Mouse (Mus musculus): ENCODE results near the gene Pla2g7. TPM values are rescaled to one million over a fixed set of nuclear protein-coding genes. Genes with fewer than 3 reads are reported as not detected.

Gene Pla2g7
- total and polyA plus RNA-seq, 2 experiments: 0.50 to 2.1 TPM

DNA sequence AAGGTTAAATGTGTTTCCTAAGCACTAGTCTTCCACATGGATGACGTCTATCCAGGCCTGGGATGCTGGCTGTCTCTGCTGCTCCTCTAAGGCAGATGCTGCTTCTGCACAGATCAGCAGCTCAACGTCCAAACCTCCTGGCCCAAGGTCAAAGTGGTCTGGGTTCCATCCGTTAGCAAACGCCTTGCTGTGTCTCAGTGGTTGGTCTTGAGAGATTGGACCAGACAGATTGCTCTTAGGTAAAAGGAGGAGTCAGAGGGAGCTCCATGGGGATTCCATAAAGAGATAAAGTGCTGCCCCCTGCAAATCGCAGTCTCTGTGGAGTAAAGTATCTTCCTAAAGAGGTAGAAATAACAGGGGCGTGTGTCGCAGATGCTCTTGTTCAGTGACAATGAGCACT is 75.3 kb downstream of the Pla2g7 start:
- Histone ChIP-seq H3K4me3 (ENCODE audit: insufficient read depth, low read depth, low read length) (no peak overlapping the region), H3K79me2 (ENCODE audit: control insufficient read depth, insufficient read depth, low read length) (no peaks in the 10 kb centered on the region), H3K9ac (ENCODE audit: low read depth, low read length) (no peak overlapping the region), H3K36me3 (ENCODE audit: control insufficient read depth, insufficient read depth, low read length) (no peaks in the 10 kb centered on the region), H3K27me3 (ENCODE audit: control insufficient read depth, insufficient read depth, low read length) (no peaks in the 10 kb centered on the region), H3K27ac (replicated peaks; ENCODE audit: insufficient read depth, low read depth, low read length) (no peak overlapping the region), H3K4me1 (ENCODE audit: control insufficient read depth, insufficient read depth, low read length) (peaks cover 5% of the 10 kb centered on the region)
- TF ChIP-seq POLR2A (IDR thresholded peaks at IDR 0.05; ENCODE audit: extremely low read depth, insufficient read depth, low read length): no peak
- no peak for TF ChIP-seq CTCF (IDR thresholded peaks at IDR 0.05; ENCODE audit: low read depth, low read length)
- no peak for DNase-seq (ENCODE audit: extremely low read depth, low read depth, low spot score)
- WGBS: 90% methylated on average over 7 of the region's 7 CpGs

DNA sequence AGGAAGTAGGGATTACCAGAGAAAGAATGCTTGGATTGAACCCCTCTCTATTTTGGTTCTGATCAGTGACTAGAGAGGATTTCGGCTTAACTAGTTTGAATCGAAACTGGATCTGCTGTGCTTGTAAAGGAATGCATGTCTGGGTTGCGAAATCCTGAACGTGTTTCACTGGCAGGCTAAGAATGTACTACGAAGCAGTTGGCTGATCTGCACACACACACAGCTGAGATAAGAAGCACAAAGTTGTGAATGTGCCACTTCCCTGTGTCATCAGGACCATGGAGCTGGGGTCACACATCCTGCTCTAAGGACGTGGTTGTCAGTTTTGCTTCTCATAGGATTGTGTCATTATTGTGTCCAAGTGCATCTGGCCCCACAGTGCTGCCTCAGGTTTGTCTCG is 76.5 kb downstream of the Pla2g7 start:
- no peaks in the 10 kb centered on the region for H3K27me3 ChIP-seq (ENCODE audit: control insufficient read depth, insufficient read depth, low read length)
- H3K36me3 ChIP-seq (ENCODE audit: control insufficient read depth, insufficient read depth, low read length): no peaks in the 10 kb centered on the region
- H3K4me3 ChIP-seq (ENCODE audit: insufficient read depth, low read depth, low read length): no peak overlapping the region
- no peak overlapping the region for H3K9ac ChIP-seq (ENCODE audit: low read depth, low read length)
- no peak overlapping the region for H3K27ac ChIP-seq (replicated peaks; ENCODE audit: insufficient read depth, low read depth, low read length)
- DNase-seq (ENCODE audit: extremely low read depth, low read depth, low spot score): peak; percentile 87
- H3K4me1 ChIP-seq (ENCODE audit: control insufficient read depth, insufficient read depth, low read length): peaks cover 5% of the 10 kb centered on the region
- H3K79me2 ChIP-seq (ENCODE audit: control insufficient read depth, insufficient read depth, low read length): no peaks in the 10 kb centered on the region
- TF ChIP-seq CTCF (IDR thresholded peaks at IDR 0.05; ENCODE audit: low read depth, low read length) (no peak), POLR2A (IDR thresholded peaks at IDR 0.05; ENCODE audit: extremely low read depth, insufficient read depth, low read length) (no peak)
- WGBS: 9% methylated on average over 7 of the region's 7 CpGs

DNA sequence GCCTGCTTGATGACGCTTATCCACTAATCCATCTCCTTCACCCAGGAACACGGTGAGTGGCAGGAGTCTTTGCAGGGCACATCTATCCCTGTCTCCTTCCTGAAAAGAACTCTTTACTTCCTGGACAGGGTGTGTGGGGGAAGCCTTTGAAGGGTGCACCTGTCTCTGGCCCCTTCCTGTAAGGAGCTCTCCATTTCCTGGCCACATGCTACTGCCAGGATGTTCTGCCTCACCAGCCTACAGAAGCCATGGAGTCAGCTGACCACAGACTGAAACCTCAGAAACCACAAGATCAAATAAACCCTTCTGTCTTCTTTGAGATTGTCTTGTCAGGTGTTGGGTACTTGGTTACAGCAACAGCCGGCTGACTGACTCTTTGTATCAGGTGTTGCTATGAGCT is 77.2 kb downstream of the Pla2g7 start:
- H3K4me3 ChIP-seq (ENCODE audit: insufficient read depth, low read depth, low read length): no peak overlapping the region
- no peak overlapping the region for H3K27ac ChIP-seq (replicated peaks; ENCODE audit: insufficient read depth, low read depth, low read length)
- H3K79me2 ChIP-seq (ENCODE audit: control insufficient read depth, insufficient read depth, low read length): no peaks in the 10 kb centered on the region
- peaks cover 5% of the 10 kb centered on the region for H3K4me1 ChIP-seq (ENCODE audit: control insufficient read depth, insufficient read depth, low read length)
- WGBS: 91% methylated on average over 3 of the region's 3 CpGs
- no peaks in the 10 kb centered on the region for H3K27me3 ChIP-seq (ENCODE audit: control insufficient read depth, insufficient read depth, low read length)
- no peak for DNase-seq (ENCODE audit: extremely low read depth, low read depth, low spot score)
- no peak overlapping the region for H3K9ac ChIP-seq (ENCODE audit: low read depth, low read length)
- H3K36me3 ChIP-seq (ENCODE audit: control insufficient read depth, insufficient read depth, low read length): no peaks in the 10 kb centered on the region
- TF ChIP-seq POLR2A (IDR thresholded peaks at IDR 0.05; ENCODE audit: extremely low read depth, insufficient read depth, low read length) (no peak), CTCF (IDR thresholded peaks at IDR 0.05; ENCODE audit: low read depth, low read length) (no peak)

DNA sequence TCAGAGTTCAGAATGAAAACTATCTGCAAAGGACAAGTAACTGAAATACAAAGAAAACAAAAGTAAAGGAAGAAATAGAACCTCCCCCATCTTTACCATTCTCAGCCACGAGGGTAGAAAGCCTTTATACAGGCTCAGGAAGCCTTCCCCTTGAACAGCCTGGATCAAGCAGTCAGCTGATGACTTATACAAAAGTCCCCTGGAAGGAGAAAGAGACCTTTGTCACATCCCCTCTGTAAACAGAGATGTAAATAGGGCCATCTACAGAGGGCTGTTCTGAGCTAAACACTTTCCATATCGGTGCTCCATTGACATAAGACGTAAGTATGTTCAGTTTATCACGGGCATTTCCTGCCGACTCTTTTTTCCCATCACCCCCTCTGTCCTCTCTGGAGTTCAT is 79.0 kb downstream of the Pla2g7 start:
- Histone ChIP-seq H3K36me3 (ENCODE audit: control insufficient read depth, insufficient read depth, low read length) (no peaks in the 10 kb centered on the region), H3K9ac (ENCODE audit: low read depth, low read length) (no peak overlapping the region), H3K79me2 (ENCODE audit: control insufficient read depth, insufficient read depth, low read length) (no peaks in the 10 kb centered on the region), H3K27me3 (ENCODE audit: control insufficient read depth, insufficient read depth, low read length) (no peaks in the 10 kb centered on the region), H3K4me3 (ENCODE audit: insufficient read depth, low read depth, low read length) (no peak overlapping the region), H3K27ac (replicated peaks; ENCODE audit: insufficient read depth, low read depth, low read length) (no peak overlapping the region), H3K4me1 (ENCODE audit: control insufficient read depth, insufficient read depth, low read length) (peaks cover 5% of the 10 kb centered on the region)
- TF ChIP-seq POLR2A (IDR thresholded peaks at IDR 0.05; ENCODE audit: extremely low read depth, insufficient read depth, low read length): no peak
- no peak for TF ChIP-seq CTCF (IDR thresholded peaks at IDR 0.05; ENCODE audit: low read depth, low read length)
- DNase-seq (ENCODE audit: extremely low read depth, low read depth, low spot score): no peak
- WGBS: 75% methylated on average over 5 of the region's 5 CpGs

DNA sequence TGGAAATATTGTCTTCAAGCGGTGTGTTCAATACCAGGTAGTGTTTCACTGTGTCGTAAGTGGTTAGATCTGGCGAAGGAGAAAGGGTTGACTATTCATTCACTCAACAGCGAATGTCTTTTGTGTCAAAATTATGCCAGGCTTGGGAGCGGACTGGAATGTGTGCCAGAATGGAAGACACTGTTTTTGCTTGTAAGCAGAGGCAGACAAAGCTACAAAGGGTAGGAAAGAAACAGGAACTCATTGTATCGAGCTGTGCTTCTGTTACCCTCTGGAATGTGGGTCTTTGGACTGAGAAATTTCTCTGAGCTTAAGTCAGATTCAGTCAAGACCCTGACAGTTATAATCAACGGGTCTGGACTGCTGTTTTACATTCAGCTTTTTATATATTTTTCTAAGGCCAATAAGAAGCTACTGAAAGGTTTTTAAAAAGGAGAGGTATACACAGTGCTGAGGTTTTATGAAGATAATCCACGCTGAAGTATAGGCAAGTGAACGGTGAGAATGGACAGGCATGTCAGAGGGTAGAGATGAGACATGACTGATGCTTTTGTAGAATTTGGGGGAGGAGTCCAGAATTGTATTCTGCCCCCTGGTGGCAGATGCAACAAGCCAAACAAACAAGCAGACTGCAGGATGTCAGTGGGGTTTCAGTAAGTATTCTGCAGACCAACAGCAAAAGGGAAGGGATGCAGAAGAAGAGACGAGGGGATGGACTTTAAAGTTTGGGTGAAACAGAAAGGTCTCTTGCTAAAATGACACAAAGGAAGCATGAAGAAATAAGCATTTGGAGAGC is 81.9 kb downstream of the Pla2g7 start:
- no peaks in the 10 kb centered on the region for H3K36me3 ChIP-seq (ENCODE audit: control insufficient read depth, insufficient read depth, low read length)
- H3K4me1 ChIP-seq (ENCODE audit: control insufficient read depth, insufficient read depth, low read length): no peaks in the 10 kb centered on the region
- no peak overlapping the region for H3K4me3 ChIP-seq (ENCODE audit: insufficient read depth, low read depth, low read length)
- H3K27ac ChIP-seq (replicated peaks; ENCODE audit: insufficient read depth, low read depth, low read length): no peak overlapping the region
- DNase-seq (ENCODE audit: extremely low read depth, low read depth, low spot score): no peak
- no peak overlapping the region for H3K9ac ChIP-seq (ENCODE audit: low read depth, low read length)
- TF ChIP-seq POLR2A (IDR thresholded peaks at IDR 0.05; ENCODE audit: extremely low read depth, insufficient read depth, low read length): no peak
- TF ChIP-seq CTCF (IDR thresholded peaks at IDR 0.05; ENCODE audit: low read depth, low read length): peak; percentile 45; the same call in 1 of the 2 replicates
- no peaks in the 10 kb centered on the region for H3K79me2 ChIP-seq (ENCODE audit: control insufficient read depth, insufficient read depth, low read length)
- no peaks in the 10 kb centered on the region for H3K27me3 ChIP-seq (ENCODE audit: control insufficient read depth, insufficient read depth, low read length)
- 92% methylated on average over 10 of the region's 10 CpGs for WGBS
